Mouse (Mus musculus): ENCODE results near the gene Ss18l1.

The Ss18l1 gene

DNA sequence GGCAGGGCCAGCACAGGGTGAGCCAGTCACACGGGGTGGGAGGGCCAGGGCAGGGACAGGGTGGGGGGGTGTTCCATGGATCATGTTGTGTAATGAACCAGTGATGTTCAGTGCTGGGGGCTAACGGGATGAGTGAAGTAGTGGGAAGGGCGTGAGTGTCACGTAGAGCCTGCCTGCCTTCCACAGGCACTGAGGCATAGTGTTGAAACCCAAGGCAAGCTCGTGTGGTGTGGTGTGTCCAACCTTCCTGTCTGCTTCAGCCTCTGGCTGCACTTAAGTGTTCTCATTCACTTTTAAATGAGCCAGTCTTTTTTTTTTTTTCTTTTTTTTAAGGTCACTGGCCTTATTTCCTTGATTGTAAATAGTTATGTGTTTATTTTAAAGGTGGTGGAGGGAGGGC is 7.6 kb upstream of the Ss18l1 start:
- DNase-seq (ENCODE audit: low read depth, low spot score), result peak; percentile 55

DNA sequence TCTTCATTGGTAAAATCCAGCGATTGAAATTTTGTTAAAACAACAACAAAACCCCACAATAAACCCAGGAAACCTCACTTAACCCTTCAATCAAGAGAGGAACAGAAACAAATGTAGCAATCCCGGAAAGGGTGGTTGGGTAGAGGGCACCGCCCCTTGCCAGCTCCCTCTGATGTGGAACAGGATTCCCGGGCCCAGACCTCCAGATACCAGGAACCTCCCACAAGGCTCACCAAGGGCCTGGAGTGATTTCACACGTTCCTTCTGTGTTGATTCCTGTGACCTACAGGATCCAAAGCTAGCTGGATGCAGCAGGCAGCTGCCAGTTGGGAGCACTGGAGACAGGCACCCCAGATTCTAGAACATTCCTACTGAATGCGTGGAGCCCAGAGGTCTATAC is 1.9 kb upstream of the Ss18l1 start:
- no peak for DNase-seq (ENCODE audit: low read depth, low spot score)

DNA sequence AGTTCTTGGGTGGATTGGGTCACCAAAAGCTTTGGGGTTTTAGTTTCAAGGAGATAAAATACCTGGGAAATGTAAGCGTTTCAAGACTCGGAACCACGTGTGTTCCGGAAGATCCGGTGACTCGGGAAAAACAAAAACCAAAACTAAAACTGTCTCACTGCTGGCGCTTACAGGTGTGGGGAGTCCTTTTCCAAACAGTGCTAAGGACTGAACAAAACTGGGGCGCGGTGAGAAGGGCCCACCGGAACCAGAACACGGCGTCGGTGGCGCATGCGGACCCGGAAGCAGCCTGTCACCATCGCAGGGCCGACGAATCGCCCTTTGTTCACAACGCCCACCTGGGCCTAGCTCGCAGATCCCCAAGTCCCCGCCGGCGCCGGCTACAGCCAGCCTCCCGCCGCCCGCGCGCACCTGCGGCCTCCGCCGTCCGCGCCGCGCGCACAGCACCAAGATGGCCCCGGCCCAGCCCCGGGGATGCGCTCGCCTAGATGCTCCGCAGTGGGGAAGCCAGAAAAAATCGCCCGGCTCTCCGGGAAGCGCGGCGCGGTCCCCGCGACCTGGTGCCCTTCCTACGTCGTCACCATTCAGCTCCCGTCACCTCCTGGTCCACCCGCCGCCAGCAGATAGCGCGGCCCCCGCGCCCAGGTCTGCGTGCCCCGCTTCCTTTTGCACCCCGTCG is 593 bp upstream of the Ss18l1 start:
- no peak for DNase-seq (ENCODE audit: low read depth, low spot score)

DNA sequence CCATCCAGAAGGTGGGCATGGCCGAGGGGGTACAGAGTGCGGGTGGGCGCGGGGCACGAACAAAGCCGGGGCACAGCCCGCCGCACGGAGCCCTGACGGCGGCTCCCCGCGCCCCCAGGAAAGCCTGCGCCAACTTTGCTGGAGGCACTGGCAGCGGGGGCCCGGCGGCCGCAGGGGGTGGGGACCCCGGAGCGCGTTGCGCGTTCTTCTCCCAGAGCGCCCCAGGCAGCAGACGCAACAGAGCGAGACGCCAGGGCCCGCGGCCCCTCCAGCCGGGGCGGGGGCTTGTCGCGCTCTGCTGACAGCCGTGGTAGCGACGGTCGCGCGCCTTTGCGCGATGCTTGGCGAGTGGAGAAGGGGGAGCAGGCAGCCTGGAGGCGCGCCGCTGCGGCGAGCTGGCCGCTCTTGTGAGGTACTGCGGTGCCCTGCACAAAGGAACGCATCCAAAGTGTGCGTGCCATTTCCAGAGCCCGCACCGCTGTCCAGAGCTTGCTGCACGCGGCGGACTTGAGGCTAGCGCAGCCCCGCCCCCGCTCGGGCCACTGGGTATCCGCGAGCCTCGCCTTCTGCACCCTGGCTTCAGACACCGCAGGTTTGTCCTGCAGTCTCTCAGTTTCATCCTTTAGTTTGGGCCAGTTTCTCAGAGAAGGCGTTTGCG is 678 bp downstream of the Ss18l1 start:
- DNase-seq (ENCODE audit: low read depth, low spot score), result peak; percentile 52

DNA sequence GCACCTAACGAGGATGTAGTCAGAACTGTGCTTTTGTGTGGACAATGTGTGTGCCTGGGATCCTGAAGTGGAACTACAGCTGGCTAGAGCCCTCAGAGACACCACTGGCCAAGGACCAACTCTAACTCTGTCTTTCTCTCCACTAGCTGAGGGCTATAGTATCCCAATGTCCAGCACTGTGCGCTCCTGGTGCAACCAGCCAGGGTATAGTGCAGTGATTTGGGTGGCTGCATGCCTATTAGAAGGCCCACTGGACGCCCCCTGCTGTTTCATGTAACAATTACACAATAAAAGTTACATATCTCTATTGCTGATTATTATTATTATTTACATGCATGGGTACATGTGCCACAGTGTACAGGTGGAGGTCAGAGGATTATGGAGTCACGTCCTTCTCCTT is 3.0 kb downstream of the Ss18l1 start:
- no peak for DNase-seq (ENCODE audit: low read depth, low spot score)

DNA sequence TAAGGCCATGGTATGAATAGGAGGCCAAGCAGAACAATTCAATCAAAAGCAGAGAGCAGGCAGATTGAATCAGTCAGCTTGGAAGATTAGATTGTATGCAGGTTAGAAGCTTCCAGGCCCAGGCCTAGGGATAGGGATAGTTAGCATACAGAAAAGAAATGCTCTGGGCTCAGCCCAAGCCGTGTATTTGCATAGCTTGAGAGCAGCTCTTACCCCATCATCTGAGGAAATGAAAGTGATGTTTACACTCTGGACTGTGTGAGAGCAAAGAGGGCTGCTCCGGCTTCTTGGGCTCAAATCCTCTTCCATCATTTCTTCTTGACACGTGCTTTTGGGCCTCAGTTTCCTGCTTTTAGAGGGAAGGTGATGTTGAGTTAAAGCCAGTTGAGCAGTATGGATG is 5.3 kb downstream of the Ss18l1 start:
- no peak for DNase-seq (ENCODE audit: low read depth, low spot score)

DNA sequence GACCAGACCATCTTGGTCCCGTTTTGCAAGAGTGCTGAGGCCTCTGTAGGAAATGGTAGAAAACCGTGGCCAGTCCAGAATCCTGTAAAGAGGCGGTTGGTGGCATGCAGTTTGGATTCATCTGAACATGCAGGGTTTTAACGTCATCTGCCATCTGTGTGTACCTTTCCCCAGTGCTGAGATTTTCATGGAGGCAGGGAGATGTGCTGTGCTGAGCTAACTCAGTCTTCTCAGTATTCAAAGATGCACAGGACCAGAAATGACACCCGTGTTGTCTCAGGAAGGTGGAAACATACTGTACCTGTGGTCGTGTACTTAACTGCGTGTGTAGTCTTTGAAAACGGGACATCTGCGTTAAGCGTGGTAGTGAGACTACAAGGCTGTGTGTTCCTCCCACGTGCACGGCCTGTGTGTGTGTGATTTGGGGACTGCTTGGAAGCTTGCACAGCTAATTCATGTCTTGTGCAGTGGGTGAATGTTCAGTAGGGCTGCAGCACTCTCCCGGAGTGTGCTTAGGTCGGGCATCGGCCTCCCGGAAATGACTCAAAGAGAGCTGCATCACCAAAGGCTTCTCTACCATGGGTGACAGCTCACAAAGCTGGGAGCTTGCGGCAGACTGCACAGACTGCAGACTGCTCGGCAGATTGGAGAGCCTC is 5.8 kb downstream of the Ss18l1 start:
- DNase-seq (ENCODE audit: low read depth, low spot score), result no peak

DNA sequence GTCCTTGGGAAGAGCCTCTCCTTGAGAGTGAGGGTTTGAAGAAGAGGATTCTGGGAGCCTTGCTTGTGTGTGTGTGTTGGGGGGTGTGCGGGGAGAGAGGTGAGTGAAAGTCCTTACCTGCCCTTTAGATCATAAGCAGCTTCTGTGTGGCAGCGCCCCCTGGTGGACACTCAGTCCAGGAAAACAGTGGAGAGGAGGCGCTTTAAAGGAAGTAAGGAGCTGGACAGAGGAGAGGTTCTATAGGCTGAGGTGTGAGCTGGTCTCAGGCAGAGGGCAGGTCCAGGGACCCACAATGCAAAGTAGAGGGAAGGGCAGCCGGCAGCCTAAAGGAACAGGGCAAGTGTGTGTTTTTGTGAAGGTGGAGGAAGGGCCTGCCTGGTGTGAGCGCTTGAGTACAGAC is 8.7 kb downstream of the Ss18l1 start:
- peak; percentile 86 for DNase-seq (ENCODE audit: low read depth, low spot score)

DNA sequence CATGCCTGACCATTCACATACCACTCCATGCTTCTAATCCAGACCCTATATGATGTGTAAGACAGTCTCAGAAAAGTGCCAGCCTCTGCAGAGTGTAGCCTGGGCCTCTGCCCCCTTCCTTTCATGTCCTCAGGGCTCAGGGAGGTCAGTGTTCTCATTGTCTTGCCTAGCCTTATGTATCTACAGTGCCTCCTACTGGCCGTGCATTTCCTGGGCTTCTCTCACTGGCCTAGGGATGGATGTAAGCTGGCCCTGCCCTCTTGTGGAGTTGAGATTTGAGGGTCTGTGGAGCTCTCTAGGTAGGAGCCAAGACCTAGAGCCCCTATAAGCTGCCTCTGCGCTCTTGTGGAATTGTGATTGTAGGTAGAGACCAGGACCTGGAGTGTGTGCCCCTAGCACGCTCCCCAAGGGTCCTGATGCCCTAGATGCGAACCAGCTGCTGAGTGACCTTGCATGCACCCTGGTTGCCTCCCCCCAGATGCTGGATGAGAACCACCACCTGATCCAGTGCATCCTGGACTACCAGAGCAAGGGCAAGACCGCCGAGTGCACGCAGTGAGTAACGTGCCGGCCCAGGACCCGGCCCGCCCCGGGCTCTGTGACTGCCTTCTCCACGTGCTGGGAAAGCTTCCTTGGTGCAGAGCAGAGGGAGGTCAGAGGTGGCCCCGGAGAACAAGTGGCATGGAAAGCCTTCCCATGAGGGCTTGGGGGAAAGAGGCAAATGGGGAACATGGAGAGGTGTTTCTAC is 9.9 kb downstream of the Ss18l1 start:
- DNase-seq (ENCODE audit: low read depth, low spot score), result peak; percentile 76

DNA sequence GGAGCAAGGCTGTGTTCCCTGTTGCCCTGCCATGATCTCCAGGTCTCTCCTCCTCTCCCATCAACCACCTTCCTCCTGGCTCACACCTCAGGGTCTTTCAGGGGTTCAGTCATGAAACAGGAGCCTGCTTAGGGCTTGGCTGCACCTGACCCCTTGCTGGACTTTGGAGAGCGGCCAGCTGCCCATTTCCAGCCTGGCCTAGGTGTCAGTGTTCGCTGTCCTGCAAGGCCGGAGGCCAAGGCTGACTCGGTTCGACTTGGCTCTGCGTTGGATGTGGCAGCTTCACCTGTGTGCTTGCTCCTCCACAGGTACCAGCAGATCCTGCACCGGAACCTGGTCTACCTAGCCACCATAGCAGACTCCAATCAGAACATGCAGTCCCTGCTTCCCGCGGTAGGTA is 10.7 kb downstream of the Ss18l1 start:
- no peak for DNase-seq (ENCODE audit: low read depth, low spot score)

DNA sequence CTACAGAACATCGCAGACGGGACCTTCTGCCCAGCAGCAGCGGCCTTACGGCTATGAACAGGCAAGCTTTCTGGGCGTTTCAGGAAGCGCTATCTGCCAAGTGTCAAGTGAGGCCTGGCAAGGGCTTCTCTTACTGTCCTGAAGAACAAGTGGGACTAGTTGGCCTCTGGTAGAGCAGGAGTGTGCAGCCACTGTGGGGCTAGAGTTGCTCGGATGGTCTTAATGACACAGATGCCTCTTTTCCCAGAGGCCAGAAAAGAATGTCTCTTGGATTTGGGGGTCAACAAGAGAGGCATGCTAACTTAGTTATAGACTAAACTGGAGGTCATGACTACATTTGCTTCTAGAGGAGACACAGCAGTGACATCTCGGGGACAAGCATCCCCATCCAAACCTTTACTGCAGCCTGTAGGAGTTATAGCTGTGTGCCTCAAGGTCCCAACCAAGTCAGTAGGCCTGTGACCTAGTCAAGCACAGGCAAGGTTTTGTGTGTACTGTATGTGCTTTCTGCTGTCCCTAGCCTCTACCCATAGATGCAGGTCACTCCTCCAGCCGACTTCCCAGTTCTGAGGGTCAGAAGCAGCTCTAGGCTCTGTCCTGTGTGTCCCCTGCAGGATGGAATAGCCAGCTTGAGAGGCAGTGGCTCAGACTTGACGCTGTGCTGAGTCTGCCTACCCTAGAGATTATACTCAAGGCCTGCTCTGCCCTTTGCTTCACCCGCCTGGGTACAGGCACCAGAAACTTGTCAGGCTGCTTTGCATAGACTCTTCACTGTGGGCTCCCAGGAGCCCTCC is 21.2 kb downstream of the Ss18l1 start:
- no peak for DNase-seq (ENCODE audit: low read depth, low spot score)

DNA sequence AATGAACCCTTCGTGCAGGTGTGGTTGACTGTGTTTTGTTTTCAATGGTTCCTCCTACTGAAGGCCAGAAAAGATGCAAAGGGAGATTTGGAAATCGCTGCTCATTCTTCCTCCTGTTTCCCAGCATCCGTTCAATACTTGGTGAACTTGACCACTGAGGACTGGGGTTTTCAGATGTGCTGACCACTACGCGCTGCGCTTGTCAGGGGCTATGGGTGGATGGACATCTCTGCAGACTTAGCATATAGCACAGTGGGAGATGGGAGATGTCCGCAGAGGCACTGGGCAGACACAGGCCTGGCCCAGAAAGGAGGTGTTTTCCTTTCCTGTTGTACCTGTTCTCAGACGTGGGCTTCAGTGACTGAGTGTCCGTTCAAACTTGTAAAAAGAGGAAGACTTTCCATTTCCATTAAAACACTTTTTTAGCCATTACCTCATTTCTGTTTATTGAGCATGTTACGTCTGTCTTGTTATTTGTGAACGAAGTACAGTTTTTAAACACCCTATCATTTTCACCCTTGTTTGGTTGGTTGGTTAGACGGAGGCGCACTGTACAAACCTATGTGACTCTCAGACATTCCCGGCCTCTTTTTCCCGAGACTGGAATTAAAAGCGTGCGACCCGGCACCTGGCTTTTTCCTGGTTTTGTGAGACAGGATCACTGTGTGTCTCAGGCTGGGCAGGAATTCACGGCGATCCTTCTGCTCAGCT is 27.6 kb downstream of the Ss18l1 start:
- DNase-seq (ENCODE audit: low read depth, low spot score), result no peak

DNA sequence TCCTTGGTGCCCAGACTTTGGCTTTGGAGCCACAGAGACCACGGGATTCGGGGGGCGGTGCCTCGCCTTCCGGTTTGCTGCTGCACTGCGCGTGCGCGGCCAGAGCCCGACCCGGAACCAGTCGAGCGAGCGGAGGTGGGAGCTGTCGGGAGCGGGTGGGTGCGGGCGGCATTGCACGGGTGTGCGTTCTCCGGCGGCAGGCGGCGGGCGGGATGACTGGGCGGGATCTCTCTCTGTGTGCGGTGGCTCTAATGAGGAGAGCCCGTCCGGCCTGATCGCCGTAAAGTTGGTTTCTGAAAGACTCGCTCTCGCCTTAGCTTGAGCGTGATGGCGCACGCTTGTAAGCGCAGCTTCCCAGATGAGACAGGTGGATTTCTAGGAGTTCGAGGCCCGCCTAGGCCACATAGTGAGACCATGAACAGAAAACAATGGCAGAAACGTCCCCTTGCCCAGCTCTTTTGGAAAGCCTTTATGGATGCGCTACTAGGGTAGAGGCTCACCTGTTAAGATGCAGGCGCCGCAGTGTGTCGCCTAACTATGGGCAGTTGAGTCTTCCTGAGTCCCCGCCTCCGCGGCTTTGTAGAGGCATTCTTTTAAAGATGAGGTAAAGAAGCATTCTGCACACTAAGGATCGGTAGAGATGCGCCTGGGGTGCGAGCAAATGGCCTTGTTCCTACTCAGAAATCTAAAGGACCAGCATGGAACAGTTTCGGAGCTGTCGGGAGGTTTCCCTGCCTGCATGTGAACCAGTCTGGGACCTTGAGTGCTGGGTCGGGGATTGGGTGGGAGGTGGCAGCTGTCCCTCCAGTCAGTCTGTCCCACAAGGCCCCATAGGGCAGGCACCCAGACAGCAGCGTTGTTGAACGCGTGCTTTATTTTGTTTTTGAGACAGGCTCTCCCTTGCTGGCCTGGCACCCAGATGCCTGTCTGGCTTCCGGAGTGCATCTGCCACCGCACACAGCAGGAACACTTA is 28.5 kb downstream of the Ss18l1 start, which contains the start of gene Mtg2:
TSS of gene Mtg2 (plus strand) at position 108 of the 973 bp plus-strand sequence.
- peak; percentile 93 for DNase-seq (ENCODE audit: low read depth, low spot score)

DNA sequence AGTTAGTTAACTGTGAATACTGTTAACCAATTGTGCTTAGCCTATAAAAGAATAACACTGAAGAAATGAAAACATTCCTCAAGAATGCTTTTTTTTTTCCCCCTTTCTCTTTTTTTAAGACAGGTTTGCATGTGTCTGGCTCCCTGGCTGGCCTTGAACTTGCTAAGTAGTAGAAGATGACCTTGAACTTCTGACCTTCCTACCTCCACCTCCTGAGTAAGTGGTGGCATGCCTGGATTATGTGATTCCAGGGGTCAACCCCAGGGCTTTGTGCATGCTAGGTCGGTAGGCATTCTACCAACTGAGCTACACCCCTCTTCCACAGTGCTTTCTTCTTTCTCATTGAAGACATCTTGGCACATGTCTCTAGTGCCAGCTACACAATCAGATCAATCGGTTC is 29.4 kb downstream of the Ss18l1 start:
- DNase-seq (ENCODE audit: low read depth, low spot score), result peak; percentile 59

DNA sequence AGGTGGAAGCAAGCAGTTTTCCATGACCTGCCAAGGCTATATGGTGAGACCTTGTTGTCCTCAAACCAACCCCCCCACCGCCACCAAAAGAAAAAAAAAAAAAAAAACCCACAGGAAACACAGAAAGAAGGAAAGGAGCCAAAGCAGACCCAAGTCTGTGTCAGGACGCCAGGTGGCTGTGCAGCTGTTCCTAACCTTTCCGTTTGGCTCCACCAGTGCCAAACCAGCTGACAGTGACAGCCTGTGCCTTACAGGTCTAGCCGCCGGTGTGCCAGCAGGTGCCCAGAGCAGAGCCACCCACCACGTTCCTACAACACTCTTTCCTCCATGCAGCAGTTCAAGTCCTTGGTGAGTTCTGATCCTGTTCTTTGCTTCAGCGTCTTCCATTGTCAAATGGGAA is 30.6 kb downstream of the Ss18l1 start:
- no peak for DNase-seq (ENCODE audit: low read depth, low spot score)

DNA sequence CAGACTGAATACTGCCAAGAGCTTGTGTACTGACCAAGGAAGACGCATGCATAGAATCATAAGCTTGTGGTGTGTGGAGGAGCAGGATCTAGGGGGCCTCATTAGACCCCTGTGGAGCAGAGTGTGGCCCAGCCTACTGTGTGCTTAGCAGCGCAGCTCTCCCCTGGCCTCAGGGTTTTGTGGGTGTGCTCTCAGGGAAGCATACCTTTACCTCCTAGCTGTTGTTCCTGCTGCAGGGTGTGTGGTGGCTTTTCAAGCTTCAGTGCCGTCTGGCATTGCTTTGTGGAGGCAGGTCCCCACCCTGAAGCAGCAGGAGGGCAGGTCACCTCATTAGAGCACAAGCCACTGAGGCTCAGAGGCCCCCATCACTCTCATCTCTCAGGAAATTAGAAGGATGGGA is 35.3 kb downstream of the Ss18l1 start:
- DNase-seq (ENCODE audit: low read depth, low spot score), result peak; percentile 52

DNA sequence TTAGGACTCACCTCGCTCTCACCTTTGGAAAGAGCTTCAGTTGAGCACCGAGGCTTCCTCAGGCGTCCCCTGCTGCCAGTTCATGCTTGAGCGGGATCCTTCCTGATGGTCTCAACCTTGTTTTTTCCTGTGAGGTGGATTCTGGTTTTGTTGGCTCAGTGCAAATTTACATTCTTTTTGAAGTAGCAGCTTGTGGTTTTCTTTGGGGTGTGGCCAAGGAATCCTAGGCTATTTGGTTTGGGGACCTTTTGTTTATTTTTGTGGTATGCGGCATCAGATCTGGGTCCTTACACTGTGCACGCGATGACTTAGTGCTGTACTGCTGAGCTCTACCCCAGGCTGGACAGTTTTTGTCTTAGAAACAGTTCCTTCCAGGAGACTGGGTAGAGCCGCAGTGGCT is 38.4 kb downstream of the Ss18l1 start:
- DNase-seq (ENCODE audit: low read depth, low spot score), result no peak

DNA sequence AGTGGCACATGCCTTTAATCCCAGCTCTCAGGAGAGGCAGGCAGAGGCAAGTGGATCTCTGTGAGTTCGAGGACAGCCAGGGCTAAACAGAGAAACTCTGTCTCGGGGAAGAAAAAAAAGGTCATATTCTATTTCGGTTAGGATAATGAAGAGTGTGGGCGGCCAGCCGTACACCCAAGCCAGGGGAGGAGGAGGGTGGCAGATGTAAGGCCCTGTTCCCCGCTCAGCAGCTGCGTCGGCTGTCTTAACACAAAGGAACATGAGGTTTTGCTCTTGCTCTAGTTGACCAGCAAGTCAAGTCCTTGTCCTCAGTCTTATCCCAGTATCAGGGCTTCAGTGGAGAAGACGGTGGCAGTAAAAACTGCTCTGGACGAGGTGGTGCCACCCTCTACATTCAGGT is 40.8 kb downstream of the Ss18l1 start:
- DNase-seq (ENCODE audit: low read depth, low spot score), result no peak

DNA sequence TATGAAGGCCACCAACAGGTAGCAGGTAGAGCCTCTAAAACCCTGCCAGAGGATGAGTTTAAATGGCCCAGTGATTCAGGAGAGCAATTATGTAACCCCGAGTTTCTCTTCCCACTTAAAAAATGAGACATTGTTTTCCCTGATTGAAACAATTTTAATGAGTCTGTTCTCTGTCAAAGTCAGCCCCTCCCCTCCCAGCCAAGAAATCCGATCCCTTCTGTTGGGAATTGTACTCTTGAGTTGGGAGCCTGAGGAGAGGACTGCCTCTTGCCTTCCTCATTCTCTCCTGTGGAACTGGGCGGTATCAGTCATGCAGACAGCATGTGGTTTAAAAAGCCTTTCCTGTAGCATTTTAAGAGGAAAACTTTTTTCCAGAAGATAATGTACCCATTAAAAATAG is 42.3 kb downstream of the Ss18l1 start:
- DNase-seq (ENCODE audit: low read depth, low spot score), result no peak
